Mouse (Mus musculus): ENCODE data around the gene Ddit4. TPM values are rescaled to one million over a fixed set of nuclear protein-coding genes. Genes with fewer than 3 reads are reported as not detected.
"Not testable (repeated sequence)": the region's sequence is repeated elsewhere in the genome, so short reads cannot be mapped to it uniquely, and the experiment has no call there.

Gene Ddit4
- polyA plus RNA-seq (2015; fragmentation: Nextera tagmentation; extraction: Ambion mirVana), result 86.5 and 93.1 TPM in 2 replicates

DNA sequence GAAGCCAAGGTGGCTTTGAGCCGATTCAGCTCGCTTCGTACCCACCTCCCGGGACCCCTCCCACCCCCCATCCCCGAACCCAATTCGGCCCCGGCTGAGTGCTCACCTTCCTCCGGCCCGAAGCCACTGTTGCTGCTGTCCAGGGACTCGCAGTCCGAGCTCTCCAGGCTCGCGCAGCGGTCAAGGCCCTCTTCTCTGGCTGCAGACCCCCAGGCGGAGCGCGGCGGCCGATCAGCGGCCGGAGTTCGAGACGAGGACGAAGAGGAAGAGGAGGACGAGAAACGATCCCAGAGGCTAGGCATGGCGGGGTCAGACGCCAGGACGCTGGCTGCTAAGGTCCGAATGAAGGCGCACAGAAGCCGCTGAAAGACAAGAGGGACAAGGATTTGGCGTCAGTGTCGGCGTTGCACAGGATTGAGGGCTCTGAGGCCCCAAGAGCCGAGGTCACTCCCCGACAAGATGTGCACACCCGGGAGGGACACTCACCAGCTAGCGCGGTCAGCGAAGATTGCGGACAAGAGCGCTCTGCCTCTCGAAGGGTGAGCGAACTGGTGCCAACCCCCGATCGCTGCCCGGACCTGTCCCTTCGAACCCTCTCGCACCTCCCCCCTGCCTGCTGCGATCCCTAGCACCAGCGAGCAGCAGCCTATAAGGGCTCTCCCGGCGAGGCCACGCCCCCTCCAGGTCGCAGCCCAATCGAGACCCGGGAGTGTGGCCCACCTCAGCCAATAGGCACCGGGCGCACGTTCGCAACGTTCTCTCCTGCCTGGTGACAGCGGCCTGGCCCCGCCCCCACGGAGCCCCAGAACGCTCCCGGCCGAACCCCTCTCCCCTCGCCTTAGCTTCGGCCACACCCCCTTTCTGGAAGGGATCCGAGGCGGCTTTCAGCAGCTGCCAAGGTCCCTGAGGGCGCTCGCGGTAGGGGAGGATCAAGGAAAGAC, at the start of gene Ddit4:
Ddit4 (minus strand) TSS at position 624 of the 941 bp plus-strand sequence.
- peaks cover 37% of the 10 kb centered on the region for H3K4me1 ChIP-seq
- peak; percentile 95 for ATAC-seq (ENCODE audit: insufficient number of reproducible peaks, insufficient read depth, low FRiP score, low TSS enrichment, low read depth)
- H3K4me2 ChIP-seq, result peak within 1 kb of the TSS; percentile 96
- H3K4me3 ChIP-seq, result peak within 1 kb of the TSS; percentile 99
- H3K9ac ChIP-seq, result peak within 1 kb of the TSS; percentile 99
- H3K27ac ChIP-seq, result peak within 1 kb of the TSS; percentile 96
- WGBS, result under 1% methylated on average over 75 of the region's 76 CpGs
- H3K9me3 ChIP-seq, result no peaks in the 10 kb centered on the region
- 0 out of 2 replicates have a peak, but pooled peaks cover 5% of the 10 kb centered on the region for H3K36me3 ChIP-seq
- H3K27me3 ChIP-seq, result no peaks in the 10 kb centered on the region

DNA sequence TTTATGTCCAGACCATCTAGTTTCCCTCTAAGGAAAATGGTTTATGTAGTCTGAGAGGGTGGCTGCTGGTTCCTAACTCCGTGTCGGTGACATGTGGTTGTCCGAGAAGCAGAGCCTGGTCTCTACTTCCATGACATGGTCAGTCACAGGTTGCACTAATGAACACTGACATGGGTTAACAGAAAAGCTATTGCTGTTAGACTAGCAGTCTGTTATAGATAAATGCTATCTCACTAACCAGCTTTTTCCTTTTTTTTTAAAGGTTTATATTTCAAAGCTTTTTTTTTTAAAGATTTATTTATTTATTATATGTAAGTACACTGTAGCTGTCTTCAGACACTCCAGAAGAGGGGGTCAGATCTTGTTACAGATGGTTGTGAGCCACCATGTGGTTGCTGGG, 47.4 kb upstream of the Ddit4 start:
- Histone ChIP-seq H3K4me1 (peaks cover 16% of the 10 kb centered on the region), H3K4me3 (no peak overlapping the region), H3K9me3 (no peaks in the 10 kb centered on the region), H3K9ac (no peak overlapping the region), H3K27ac (no peak overlapping the region), H3K36me3 (peaks cover 37% of the 10 kb centered on the region), H3K27me3 (no peaks in the 10 kb centered on the region), H3K4me2 (no peak overlapping the region)
- ATAC-seq (ENCODE audit: insufficient number of reproducible peaks, insufficient read depth, low FRiP score, low TSS enrichment, low read depth), result no peak
- 91% methylated on average over 3 of the region's 3 CpGs for whole genome bisulfite sequencing

DNA sequence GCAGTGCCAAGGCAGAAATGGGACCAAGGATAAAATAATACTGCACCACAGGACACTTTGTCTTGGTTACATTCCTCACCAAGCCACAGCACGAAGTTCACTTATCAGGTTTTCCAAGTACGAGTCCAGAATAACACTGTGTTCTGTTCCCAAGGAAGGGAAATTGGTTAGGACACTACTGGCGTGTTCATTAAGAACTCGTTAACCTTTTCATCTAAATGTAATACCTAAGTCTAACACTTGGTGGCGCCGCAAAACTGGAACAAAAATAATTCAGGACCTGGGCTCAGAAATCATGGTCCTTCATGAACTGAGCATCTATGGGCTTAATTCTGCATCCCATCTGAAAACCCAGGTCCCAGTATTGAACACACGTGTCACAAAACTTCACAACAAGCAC, 46.0 kb upstream of the Ddit4 start:
- Histone ChIP-seq H3K9ac (no peak overlapping the region), H3K9me3 (no peaks in the 10 kb centered on the region), H3K36me3 (peaks cover 48% of the 10 kb centered on the region), H3K4me2 (no peak overlapping the region), H3K27me3 (no peaks in the 10 kb centered on the region), H3K27ac (no peak overlapping the region), H3K4me1 (peaks cover 11% of the 10 kb centered on the region), H3K4me3 (no peak overlapping the region)
- ATAC-seq (ENCODE audit: insufficient number of reproducible peaks, insufficient read depth, low FRiP score, low TSS enrichment, low read depth), result no peak
- WGBS, result 21% methylated on average over 7 of the region's 7 CpGs

DNA sequence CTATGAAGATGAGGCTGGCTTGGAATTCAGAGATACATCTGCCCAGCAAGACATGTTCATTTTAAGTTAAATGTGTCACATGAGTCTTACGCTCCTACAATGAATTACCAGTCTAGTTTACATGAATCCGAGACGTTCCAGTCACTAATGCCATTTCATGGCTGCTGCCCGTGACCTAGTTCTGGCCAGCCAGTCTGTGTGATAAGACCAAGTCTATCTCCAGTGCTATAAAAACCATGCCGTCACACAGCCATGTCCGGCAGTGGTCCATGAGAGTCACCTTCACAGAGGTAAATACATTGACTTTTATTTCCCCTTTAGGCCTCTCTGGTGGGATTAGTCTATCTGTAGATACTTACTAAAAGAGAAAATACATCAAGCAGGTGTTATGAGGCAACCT, 44.3 kb upstream of the Ddit4 start:
- Histone ChIP-seq H3K27me3 (no peaks in the 10 kb centered on the region), H3K9me3 (no peaks in the 10 kb centered on the region), H3K27ac (no peak overlapping the region), H3K36me3 (peaks cover 57% of the 10 kb centered on the region), H3K9ac (no peak overlapping the region), H3K4me1 (peaks cover 1% of the 10 kb centered on the region; the same call in 1 of the 2 replicates), H3K4me3 (no peak overlapping the region), H3K4me2 (no peak overlapping the region)
- no peak for ATAC-seq (ENCODE audit: insufficient number of reproducible peaks, insufficient read depth, low FRiP score, low TSS enrichment, low read depth)
- 92% methylated on average over 6 of the region's 6 CpGs for WGBS

DNA sequence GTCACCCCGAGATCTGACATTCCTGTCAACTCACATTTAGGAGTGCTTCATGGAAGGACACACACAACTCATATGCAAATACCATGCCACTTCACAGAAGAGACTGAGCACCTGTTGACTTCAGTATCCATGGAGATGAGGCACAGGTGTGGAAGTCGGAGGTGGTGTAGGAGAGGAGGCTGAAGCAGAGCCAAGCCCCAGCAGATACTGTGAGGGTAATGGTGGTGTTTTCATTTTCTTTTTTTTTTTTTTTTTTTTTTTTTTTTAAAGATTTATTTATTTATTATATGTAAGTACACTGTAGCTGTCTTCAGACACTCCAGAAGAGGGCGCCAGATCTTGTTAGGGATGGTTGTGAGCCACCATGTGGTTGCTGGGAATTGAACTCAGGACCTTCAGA, 42.2 kb upstream of the Ddit4 start:
- H3K9me3 ChIP-seq; H3K4me3 ChIP-seq; H3K27me3 ChIP-seq; H3K9ac ChIP-seq; H3K4me1 ChIP-seq; ATAC-seq (ENCODE audit: insufficient number of reproducible peaks, insufficient read depth, low FRiP score, low TSS enrichment, low read depth); H3K4me2 ChIP-seq; H3K27ac ChIP-seq: not testable (repeated sequence)
- H3K36me3 ChIP-seq, result peaks cover 72% of the 10 kb centered on the region
- 97% methylated on average over 2 of the region's 3 CpGs for WGBS

DNA sequence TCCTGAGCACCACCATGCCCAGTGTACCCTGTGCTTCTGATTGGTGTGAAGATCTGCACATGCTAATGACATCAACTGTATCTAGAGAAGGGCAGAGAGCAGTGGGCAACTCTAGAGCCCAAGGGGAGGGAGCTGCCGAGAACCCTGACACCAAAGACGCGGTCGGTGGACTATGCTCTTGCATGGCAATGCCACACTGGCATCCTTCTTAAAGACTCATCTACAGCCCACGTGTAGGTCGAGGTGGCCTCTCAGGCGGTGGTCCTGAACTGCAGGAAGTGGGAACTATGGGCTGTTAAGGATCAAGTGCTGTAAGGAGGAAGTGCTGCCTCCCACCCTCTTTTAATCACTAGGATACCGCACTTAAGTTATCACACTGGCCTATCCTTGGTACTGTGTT, 40.4 kb upstream of the Ddit4 start:
- H3K4me3 ChIP-seq, result no peak overlapping the region
- 93% methylated on average over 8 of the region's 8 CpGs for WGBS
- peaks cover 90% of the 10 kb centered on the region for H3K36me3 ChIP-seq
- H3K9ac ChIP-seq, result 0 out of 2 replicates have a peak overlapping the region, but pooled peaks have one; percentile 27
- H3K27me3 ChIP-seq, result no peaks in the 10 kb centered on the region
- no peaks in the 10 kb centered on the region for H3K9me3 ChIP-seq
- no peak for ATAC-seq (ENCODE audit: insufficient number of reproducible peaks, insufficient read depth, low FRiP score, low TSS enrichment, low read depth)
- no peak overlapping the region for H3K27ac ChIP-seq
- H3K4me1 ChIP-seq, result no peaks in the 10 kb centered on the region
- H3K4me2 ChIP-seq, result no peak overlapping the region

DNA sequence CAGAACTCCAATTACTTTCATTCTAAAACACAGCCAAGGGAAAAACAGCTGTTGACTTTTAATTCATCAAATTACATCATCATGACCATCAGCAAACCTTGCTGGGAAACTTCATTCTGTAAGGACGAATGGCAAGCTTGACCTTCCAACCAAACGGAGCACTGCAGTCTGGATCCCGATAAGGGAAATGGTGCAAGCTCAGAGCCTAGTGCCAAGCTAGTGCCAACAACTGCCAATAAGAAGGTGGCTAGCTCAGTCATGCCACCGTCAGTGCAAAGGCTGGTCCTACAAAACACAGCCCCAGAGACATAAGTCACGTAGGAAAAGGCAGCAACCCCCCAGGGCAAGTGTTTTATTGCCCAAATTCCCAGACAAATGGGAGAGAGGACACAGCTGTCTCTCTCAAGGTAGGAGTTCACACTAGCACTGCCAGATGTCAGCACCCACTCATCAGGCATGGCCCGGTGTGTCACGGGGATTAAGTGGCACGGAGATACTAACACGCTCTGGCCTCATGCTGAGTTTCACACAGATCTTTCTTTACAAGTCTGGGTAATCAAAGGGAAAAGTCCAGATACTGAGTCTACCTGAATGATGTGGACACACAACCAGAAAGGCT, 39.7 kb upstream of the Ddit4 start:
- Histone ChIP-seq H3K4me2 (no peak overlapping the region), H3K27ac (no peak overlapping the region), H3K4me1 (no peaks in the 10 kb centered on the region), H3K9ac (0 out of 2 replicates have a peak overlapping the region, but pooled peaks have one; percentile 27), H3K27me3 (no peaks in the 10 kb centered on the region), H3K36me3 (peaks cover 93% of the 10 kb centered on the region), H3K9me3 (no peaks in the 10 kb centered on the region), H3K4me3 (no peak overlapping the region)
- ATAC-seq (ENCODE audit: insufficient number of reproducible peaks, insufficient read depth, low FRiP score, low TSS enrichment, low read depth), result no peak
- whole genome bisulfite sequencing, result 91% methylated on average over 9 of the region's 9 CpGs

DNA sequence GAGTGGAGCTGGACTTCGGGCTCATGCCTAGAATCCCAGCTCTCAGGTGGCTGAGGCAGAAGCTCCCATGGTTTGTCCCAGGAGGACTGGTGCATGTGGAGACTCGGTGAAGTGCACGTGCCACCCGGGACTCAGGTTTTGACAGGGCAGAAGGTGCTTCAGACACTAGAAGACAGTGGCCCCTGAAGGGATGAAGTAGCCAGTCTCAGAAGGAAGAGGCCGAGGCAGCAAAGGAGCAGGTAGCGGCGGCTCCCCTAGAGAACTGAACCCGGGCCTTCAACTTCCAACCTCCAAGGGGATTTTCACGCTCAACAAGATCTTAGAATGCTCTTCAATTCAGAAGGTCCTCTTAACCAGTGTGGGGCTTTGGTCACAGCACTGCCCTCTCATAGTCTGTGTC, 38.8 kb upstream of the Ddit4 start:
- 96% methylated on average over 9 of the region's 9 CpGs for WGBS
- H3K4me2 ChIP-seq, result no peak overlapping the region
- peaks cover 93% of the 10 kb centered on the region for H3K36me3 ChIP-seq
- H3K9ac ChIP-seq, result no peak overlapping the region
- H3K27me3 ChIP-seq, result no peaks in the 10 kb centered on the region
- H3K4me3 ChIP-seq, result no peak overlapping the region
- H3K27ac ChIP-seq, result no peak overlapping the region
- no peaks in the 10 kb centered on the region for H3K9me3 ChIP-seq
- no peak for ATAC-seq (ENCODE audit: insufficient number of reproducible peaks, insufficient read depth, low FRiP score, low TSS enrichment, low read depth)
- H3K4me1 ChIP-seq, result no peaks in the 10 kb centered on the region

DNA sequence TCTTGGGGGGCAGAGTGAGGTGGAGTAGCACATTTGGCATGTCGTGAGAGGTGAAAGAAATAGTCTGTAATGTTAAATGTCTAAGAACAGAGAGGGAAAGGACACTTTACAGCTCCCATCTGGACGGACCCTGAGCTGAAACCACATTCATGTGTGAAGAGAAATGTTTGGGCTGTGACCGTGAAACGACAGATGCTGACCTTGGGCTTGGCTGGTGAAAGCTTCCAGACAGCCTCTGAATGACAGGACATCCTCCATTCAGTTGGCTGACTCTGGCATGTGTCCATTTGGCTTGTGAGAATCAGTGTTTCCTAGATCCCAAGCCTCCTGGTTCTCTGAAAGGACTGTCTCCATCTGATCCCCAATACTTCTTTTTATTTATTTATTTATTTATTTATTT, 36.4 kb upstream of the Ddit4 start:
- Histone ChIP-seq H3K4me2 (no peak overlapping the region), H3K27me3 (no peaks in the 10 kb centered on the region), H3K36me3 (peaks cover 80% of the 10 kb centered on the region), H3K9me3 (no peaks in the 10 kb centered on the region), H3K4me1 (no peaks in the 10 kb centered on the region), H3K9ac (no peak overlapping the region), H3K4me3 (no peak overlapping the region), H3K27ac (no peak overlapping the region)
- 89% methylated on average over 4 of the region's 4 CpGs for WGBS
- ATAC-seq (ENCODE audit: insufficient number of reproducible peaks, insufficient read depth, low FRiP score, low TSS enrichment, low read depth), result no peak

DNA sequence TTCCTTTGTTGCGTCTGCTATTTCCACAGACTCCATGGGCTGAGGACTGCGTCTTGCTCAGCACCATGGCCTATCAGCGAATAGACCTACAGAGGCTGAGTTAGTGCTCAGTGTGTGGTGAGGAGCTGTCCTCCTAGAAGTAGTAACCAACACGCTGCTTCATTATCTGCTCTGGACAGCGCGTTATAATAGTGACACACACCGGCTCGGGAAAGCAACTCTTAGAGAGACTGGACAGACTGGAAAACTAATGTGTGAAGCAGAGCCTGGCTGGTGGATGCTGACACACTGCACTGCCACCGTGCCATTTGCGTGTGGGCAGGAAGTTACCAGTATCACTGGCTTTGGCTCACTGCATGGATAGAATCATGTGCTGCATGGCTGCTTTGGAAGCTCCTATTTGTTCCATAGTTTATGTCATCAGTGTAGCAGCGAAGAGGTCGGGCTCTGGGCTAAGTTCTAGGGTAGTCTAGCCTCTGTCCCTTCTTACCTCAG, 30.8 kb upstream of the Ddit4 start:
- H3K27ac ChIP-seq, result no peak overlapping the region

DNA sequence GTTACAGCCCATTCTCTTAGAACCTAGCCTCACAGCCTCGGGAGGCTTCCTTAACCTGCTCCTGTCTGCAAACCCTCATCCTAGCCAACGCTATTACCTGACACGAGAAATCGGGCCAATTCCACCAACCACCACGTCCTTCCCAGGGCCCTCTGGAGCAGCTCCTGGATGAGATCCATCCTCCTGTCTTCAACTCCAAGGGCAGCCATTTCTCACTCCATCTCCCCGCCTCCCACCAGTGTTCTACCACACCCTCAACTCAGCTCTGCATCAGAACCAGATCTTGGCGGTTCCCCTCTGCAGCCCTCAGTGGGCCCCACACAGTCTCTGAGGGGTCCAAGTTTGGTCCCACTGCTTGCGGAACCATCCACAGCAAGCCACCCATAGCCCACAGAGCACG, 30.2 kb upstream of the Ddit4 start:
- H3K9me3 ChIP-seq, result no peaks in the 10 kb centered on the region
- WGBS, result 87% methylated on average over 9 of the region's 9 CpGs
- H3K27ac ChIP-seq, result peak overlapping the region; percentile 33; the same call in 1 of the 2 replicates
- H3K4me3 ChIP-seq, result no peak overlapping the region
- H3K4me2 ChIP-seq, result no peak overlapping the region
- no peaks in the 10 kb centered on the region for H3K27me3 ChIP-seq
- no peak overlapping the region for H3K9ac ChIP-seq
- H3K36me3 ChIP-seq, result peaks cover 20% of the 10 kb centered on the region
- H3K4me1 ChIP-seq, result peaks cover 29% of the 10 kb centered on the region
- ATAC-seq (ENCODE audit: insufficient number of reproducible peaks, insufficient read depth, low FRiP score, low TSS enrichment, low read depth), result no peak

More for the DNA sequence above, 30.8 kb upstream of the Ddit4 start:
- no peak for ATAC-seq (ENCODE audit: insufficient number of reproducible peaks, insufficient read depth, low FRiP score, low TSS enrichment, low read depth)
- Histone ChIP-seq H3K4me1 (peaks cover 29% of the 10 kb centered on the region), H3K9ac (no peak overlapping the region), H3K9me3 (no peaks in the 10 kb centered on the region), H3K4me3 (no peak overlapping the region), H3K4me2 (no peak overlapping the region), H3K36me3 (peaks cover 26% of the 10 kb centered on the region), H3K27me3 (no peaks in the 10 kb centered on the region)
- 88% methylated on average over 12 of the region's 12 CpGs for WGBS

Measured in embryonic facial prominence, embryonic 13.5 days (tissue).